Mouse (Mus musculus) urinary bladder, postnatal 10 days (tissue): ENCODE measurements around the gene Rreb1.

Experiments used
- DNase-seq: peaks from one replicate; pipeline ENCODE4 v3.0.0; 2022; ENCODE audit warnings: low spot score

The Rreb1 gene

GRCm38 (mm10) chr13:37779251-37779667 is 1.1 kb downstream of the Rreb1 start:
- no peak for DNase-seq

DNA sequence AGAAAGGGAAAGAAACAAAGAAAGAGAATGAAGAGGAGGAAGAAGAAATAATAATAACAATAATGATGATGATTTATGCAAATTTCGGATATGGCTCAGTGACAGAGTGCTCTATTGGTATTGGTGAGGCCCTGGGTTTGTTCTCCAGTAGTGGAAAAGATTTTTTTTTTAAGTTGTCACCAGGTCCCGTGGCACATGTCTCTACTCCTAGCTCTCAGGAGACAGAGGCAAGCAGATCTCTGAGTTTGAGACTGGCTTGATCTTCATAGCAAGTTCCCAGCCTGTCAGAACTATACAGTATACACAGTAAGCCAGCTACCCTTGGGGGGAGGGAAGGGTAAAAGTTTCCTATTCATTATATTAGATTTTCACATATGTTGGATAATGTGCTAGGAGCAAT is 3.4 kb downstream of the Rreb1 start:
- DNase-seq = no peak

- no peak for DNase-seq
Measured at GRCm38 (mm10) chr13:37782144-37782543, 3.9 kb downstream of the Rreb1 start.

- no peak for DNase-seq
Measured at GRCm38 (mm10) chr13:37783676-37784075, 5.5 kb downstream of the Rreb1 start.

DNA sequence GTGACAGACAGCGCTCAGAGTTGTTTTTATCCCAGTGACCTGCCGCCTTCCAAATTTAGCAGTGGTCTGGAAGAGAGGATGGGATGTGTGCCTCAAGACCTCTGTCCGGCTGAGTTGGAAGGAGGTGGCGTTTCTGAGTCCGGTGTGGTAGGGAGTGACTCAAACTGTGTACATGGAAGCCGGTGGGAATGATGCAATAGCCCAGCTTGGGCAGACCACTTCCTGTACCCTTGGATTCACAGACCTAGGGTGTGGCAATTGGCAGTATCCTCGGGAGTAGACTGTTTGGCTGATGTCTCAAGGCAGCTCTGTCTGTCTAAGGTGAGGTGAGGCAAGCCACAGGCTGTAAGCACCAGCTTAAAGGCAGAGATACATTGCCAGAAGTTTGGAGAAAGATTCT is 6.0 kb downstream of the Rreb1 start:
- DNase-seq = no peak

GRCm38 (mm10) chr13:37792739-37793336 is 14.6 kb downstream of the Rreb1 start:
- no peak for DNase-seq

- DNase-seq = no peak
Measured at GRCm38 (mm10) chr13:37798811-37799210, 20.6 kb downstream of the Rreb1 start.

DNA sequence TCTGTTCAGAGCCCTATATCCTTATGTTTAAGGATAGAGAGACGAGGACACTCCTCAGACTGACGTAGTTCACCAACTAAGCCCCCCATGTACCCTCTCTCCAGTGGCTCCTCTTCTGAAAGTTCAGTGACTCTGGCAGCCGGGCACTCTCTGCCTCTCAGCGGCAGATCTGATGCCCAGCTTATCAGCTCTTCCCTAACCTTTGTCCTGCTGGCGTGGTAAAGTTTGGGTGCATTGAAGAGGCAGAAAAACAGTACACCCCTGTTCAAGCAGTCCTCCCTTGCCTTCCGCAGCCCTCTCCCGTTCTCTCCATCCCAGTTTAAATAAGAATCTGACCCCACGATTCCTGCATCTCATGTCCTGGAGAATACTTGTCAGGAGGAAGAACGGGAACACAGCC is 21.2 kb downstream of the Rreb1 start:
- DNase-seq = no peak

GRCm38 (mm10) chr13:37801101-37802075 is 23.2 kb downstream of the Rreb1 start:
- no peak for DNase-seq

- DNase-seq = no peak
Measured at GRCm38 (mm10) chr13:37802246-37803003, 24.2 kb downstream of the Rreb1 start.

GRCm38 (mm10) chr13:37803244-37803643 is 25.0 kb downstream of the Rreb1 start:
- no peak for DNase-seq

DNA sequence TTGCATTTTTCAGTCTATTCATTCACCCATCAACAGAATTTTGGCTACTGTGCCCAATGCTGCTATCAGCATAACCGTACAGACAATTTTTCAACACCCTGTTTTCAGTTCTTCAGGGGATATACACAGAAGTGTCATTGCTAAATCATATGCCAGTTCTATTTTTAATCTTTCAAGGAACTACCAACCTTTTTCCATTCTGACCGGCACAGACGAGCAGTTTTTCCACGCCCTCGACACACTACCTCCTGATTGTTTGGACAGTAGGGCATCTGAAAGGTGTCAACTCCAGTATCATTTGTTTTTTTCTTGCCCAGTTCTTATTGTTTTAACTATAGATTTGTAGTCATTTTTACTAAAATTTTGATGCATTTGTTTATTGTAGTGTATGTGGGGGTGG is 25.8 kb downstream of the Rreb1 start:
- no peak for DNase-seq

DNA sequence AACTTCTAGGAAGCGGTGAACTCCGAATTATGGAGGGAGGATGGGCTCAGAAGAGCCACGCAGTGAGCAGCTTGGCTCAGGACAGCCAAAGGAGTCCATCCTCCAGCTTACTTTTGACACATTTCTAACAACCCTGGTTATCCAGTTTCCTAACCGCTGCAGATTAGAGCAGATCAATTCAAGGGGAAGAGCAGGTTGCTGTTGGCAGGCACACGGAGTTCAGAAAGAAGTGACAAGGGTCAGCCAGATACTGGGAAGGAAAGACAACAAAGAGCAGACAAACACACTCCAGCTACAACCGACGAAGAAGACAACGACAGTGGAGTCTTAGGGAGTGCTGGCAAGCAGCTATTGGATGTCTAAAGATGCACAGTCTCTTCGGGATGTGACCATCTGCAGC is 36.8 kb downstream of the Rreb1 start:
- no peak for DNase-seq

- no peak for DNase-seq
Measured at GRCm38 (mm10) chr13:37816736-37817135, 38.5 kb downstream of the Rreb1 start.

- no peak for DNase-seq
Measured at GRCm38 (mm10) chr13:37821413-37821812, 43.2 kb downstream of the Rreb1 start.

DNA sequence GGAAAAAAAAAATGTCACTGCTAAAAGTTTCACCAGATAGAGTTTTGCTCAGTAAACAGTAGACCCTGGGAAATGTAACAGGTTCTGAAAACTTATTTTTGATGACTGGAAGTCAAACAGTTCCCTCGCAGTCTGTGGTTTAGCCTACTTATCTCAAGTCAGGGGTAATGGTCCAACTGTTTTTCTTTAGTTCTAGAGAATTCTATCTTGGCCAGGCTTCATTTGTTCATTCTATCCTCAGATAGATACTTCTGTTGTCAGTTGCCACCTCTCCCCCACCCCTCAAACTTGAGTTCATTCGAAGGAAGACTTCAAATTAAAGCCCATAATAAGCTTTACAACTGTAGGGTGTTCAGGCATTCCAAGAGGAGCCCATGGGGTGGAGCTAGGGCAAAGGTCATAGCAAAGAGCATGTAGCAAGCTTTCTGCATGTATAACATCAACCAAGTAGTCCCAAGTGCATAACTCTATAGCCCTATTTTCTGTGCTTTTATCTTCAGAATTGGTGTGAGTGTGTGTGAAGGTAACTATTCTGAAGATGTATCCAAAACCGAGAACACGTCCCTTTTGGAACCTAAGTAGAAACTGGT is 46.2 kb downstream of the Rreb1 start:
- no peak for DNase-seq

- DNase-seq = no peak
Measured at GRCm38 (mm10) chr13:37824956-37825645, 46.9 kb downstream of the Rreb1 start.

- no peak for DNase-seq
Measured at GRCm38 (mm10) chr13:37825646-37826280, 47.6 kb downstream of the Rreb1 start.

DNA sequence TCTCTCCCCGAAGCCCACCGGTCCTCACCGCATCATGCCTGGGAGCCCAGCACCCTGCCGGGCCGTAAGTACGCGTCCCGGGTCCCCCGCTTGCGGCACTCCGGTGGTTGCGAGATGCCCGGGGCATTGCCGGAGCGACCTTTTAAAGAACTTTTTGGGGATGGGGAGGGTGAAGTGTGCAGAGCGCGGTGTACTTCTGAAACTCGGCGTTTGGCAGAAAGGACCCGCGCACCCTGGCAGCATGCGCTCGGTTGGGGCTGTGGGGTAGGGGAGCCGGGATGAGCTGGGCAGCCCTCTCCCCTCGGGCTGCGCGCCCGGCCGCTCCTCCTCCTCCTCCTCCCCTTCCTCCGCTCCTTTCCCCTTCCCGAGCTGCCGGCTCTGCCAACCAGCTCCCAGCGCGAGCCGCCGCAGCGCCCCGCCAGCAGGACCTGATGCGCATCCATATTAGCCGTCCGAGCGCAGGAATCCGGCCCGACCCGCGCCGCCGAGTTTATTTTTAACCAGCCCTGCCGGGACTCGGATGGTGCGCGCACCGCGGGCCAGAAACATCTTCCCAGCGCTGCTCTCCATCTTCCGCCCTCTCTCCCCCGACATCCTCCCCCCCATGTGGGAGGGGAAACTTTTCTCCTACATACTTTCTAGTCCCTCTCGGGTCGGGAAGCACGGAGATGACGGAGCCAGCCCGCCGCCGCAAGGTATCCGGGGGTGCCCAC is 48.2 kb downstream of the Rreb1 start:
- no peak for DNase-seq

DNA sequence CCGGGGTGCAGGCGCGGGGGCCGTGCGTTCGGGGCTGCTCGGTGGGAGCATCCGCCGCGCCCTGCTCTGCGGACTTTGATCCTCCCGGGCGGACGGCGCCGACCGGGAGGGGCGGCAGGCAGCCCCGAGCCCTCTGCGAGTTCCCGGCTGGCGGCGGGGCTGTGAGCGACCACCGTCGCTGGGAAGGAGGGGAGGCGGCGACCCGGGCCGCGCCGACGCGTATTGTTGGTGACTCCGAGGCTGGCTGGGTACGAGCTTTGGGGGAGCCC is 48.7 kb downstream of the Rreb1 start:
- no peak for DNase-seq
